Mouse (Mus musculus) ZHBTc4 (cell line): Measurements from ENCODE around the gene Flywch1.

Experiments
- DNase-seq: peaks from one replicate; pipeline ENCODE4 v3.0.0-alpha.2; 2011; ENCODE audit warnings: low read depth, low spot score

The Flywch1 gene

GRCm38 (mm10) chr17:23771284-23772218 lies at the start of gene Flywch1:
Gene Flywch1 (minus strand): TSS chr17:23771602.
- peak; percentile 99 for DNase-seq

- no peak for DNase-seq
Measured at GRCm38 (mm10) chr17:23820731-23821130, 49.3 kb upstream of the Flywch1 start.

- no peak for DNase-seq
Measured at GRCm38 (mm10) chr17:23819235-23819634, 47.8 kb upstream of the Flywch1 start.

GRCm38 (mm10) chr17:23818579-23818978 lies 47.2 kb upstream of the Flywch1 start:
- no peak for DNase-seq

GRCm38 (mm10) chr17:23815641-23816040 lies 44.2 kb upstream of the Flywch1 start:
- no peak for DNase-seq

- DNase-seq: no peak
Measured at GRCm38 (mm10) chr17:23807918-23808317, 36.5 kb upstream of the Flywch1 start.

- DNase-seq: peak; percentile 88
Measured at GRCm38 (mm10) chr17:23806867-23807266, 35.5 kb upstream of the Flywch1 start.

GRCm38 (mm10) chr17:23804426-23805085 lies 33.2 kb upstream of the Flywch1 start:
- no peak for DNase-seq

GRCm38 (mm10) chr17:23803366-23804041 lies 32.1 kb upstream of the Flywch1 start:
- peak; percentile 98 for DNase-seq

GRCm38 (mm10) chr17:23802746-23803365 lies 31.5 kb upstream of the Flywch1 start:
- DNase-seq: peak; percentile 100

GRCm38 (mm10) chr17:23801627-23802026 lies 30.2 kb upstream of the Flywch1 start:
- no peak for DNase-seq

- DNase-seq: no peak
Measured at GRCm38 (mm10) chr17:23797316-23797715, 25.9 kb upstream of the Flywch1 start.

GRCm38 (mm10) chr17:23795323-23795722 lies 23.9 kb upstream of the Flywch1 start:
- DNase-seq: peak; percentile 69

- DNase-seq: no peak
Measured at GRCm38 (mm10) chr17:23791079-23791357, 19.6 kb upstream of the Flywch1 start.

GRCm38 (mm10) chr17:23790269-23791078 lies 19.1 kb upstream of the Flywch1 start, which contains the start of gene Srrm2:
Gene Srrm2 (plus strand): TSS chr17:23790532.
- no peak for DNase-seq

GRCm38 (mm10) chr17:23789749-23790268 lies 18.4 kb upstream of the Flywch1 start:
- DNase-seq: peak; percentile 82

GRCm38 (mm10) chr17:23788973-23789372 lies 17.6 kb upstream of the Flywch1 start:
- DNase-seq: no peak

GRCm38 (mm10) chr17:23786510-23786931 lies 15.1 kb upstream of the Flywch1 start:
- no peak for DNase-seq

GRCm38 (mm10) chr17:23785561-23786471 lies 14.4 kb upstream of the Flywch1 start, which contains the start of gene Flywch2:
Gene Flywch2 (minus strand): TSS chr17:23786081.
- DNase-seq: peak; percentile 79
